Mouse (Mus musculus): ENCODE data around the gene BC107364. TPM values are rescaled to one million over a fixed set of nuclear protein-coding genes. Genes with fewer than 3 reads are reported as not detected.
A peak's percentile ranks its signal among the peaks of the same experiment; 100 is the strongest.
"Not testable (repeated sequence)": the region's sequence is repeated elsewhere in the genome, so short reads cannot be mapped to it uniquely, and the experiment has no call there.

BC107364 gene
- polyA plus RNA-seq, 1 experiment from 2014 or later: not detected

DNA sequence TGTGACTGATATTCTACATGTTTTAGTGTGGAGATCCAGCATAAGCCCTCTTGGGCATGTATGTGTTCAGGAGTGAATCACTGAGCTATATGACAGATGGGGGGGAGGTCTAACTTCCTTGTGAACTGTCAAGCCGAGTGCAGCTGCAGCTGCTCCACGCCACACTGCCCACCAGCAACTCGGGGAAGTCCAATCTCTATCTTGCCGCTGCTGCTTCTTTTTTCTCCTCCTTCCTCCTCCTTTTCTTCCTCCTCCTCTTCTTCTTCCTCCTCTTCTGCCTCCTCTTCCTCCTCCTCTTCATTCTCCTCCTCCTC, 22.3 kb downstream of the BC107364 start:
- Histone ChIP-seq H3K4me3 (no peak overlapping the region), H3K4me2 (replicated peaks) (no peak overlapping the region), H3K36me3 (no peaks in the 10 kb centered on the region), H3K27me3 (replicated peaks) (0 out of 2 replicates have a peak, but pooled peaks cover 2% of the 10 kb centered on the region), H3K4me1 (no peaks in the 10 kb centered on the region), H3K9ac (no peak overlapping the region), H3K9me3 (no peaks in the 10 kb centered on the region), H3K27ac (no peak overlapping the region)
- 74% methylated on average over 4 of the region's 4 CpGs for WGBS
- ATAC-seq (ENCODE audit: low FRiP score, low read depth): no peak

DNA sequence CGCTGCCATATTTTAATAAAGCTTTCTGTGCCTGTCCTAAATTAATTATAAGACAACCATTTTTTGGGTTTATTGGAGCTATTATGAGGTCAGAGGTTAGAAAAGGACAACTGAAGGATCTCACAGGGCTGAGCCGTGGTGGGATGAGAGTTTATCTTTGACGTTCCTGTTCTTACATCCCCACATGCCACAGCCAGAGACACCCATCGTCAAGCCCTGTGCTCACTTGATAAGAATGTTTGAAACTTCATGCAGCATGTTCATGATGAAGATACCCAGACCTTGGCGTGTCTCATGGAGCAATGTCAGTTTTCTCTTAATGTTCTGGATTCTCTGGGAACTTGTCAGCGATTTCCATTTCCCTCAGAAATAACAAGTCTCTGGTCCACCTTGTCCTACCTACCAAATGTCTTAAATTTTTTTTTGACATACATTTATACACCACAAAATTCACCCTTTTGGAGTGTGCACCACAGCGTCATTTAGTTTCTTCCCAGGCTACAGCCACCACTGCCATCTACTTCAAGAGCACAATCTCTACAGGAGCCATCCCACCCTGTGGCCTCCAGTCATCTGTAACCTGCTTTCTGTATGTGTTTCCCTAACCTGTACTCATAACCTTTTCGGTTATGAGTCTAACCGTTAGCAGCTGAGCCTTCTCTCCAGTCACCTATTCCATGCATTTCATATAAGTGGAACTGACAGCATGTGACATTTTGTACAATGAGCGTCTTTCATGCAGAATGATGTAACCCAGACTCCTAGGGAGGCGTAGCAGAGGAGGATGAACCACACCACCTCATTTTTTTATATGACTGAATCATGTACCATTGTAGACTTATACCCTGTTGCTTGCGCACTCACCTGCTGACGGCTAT, 22.9 kb downstream of the BC107364 start:
- Histone ChIP-seq H3K4me2 (replicated peaks) (no peak overlapping the region), H3K9me3 (no peaks in the 10 kb centered on the region), H3K27ac (no peak overlapping the region), H3K4me3 (no peak overlapping the region), H3K27me3 (replicated peaks) (0 out of 2 replicates have a peak, but pooled peaks cover 2% of the 10 kb centered on the region), H3K36me3 (no peaks in the 10 kb centered on the region), H3K4me1 (no peaks in the 10 kb centered on the region), H3K9ac (no peak overlapping the region)
- WGBS: 88% methylated on average over 13 of the region's 13 CpGs
- no peak for ATAC-seq (ENCODE audit: low FRiP score, low read depth)

DNA sequence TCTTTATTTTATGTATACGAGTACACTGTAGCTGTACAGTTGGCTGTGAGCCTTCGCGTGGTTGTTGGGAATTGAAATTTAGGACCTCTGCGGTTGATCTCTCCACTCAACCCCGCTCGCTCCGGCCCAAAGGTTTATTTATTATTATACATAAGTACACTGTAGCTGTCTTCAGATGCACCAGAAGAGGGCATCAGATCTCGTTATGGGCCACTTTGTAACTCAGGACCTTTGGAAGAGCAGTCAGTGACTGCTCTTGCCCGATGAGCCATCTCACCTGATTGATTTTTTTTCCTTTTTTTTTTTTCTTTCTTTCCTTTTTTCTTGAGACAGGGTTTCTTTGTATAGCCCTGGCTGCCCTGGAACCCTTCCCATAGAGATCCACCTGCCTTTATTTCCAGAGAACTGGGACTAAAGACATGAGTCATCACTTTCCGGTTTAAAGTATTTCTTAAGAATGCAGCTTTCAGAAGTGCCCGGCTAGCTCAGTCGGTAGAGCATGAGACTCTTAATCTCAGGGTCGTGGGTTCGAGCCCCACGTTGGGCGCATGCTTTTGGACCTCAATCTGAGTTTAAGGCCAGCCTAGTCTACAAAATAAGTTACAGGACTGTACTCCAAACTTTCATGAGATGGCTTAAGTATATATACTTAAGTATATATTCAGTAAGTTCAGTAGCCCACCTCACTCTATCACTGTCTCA, 24.2 kb downstream of the BC107364 start:
- Histone ChIP-seq H3K4me2 (replicated peaks) (peak overlapping the region; percentile 21; the same call in 1 of the 2 replicates), H3K27me3 (replicated peaks) (0 out of 2 replicates have a peak, but pooled peaks cover 2% of the 10 kb centered on the region)

GRCm38 (mm10) chr3:96427311-96427710, 24.8 kb downstream of the BC107364 start:
- Histone ChIP-seq H3K4me1 (no peaks in the 10 kb centered on the region), H3K4me2 (replicated peaks) (peak overlapping the region; percentile 21; the same call in 1 of the 2 replicates), H3K36me3 (no peaks in the 10 kb centered on the region), H3K27me3 (replicated peaks) (0 out of 2 replicates have a peak, but pooled peaks cover 2% of the 10 kb centered on the region), H3K9ac (no peak overlapping the region), H3K9me3 (no peaks in the 10 kb centered on the region), H3K4me3 (no peak overlapping the region), H3K27ac (no peak overlapping the region)
- 12% methylated on average over 4 of the region's 4 CpGs for WGBS
- no peak for ATAC-seq (ENCODE audit: low FRiP score, low read depth)

More for the DNA sequence above, 24.2 kb downstream of the BC107364 start:
- Histone ChIP-seq H3K4me3 (no peak overlapping the region), H3K4me1 (no peaks in the 10 kb centered on the region), H3K9ac (no peak overlapping the region), H3K36me3 (no peaks in the 10 kb centered on the region), H3K9me3 (no peaks in the 10 kb centered on the region), H3K27ac (no peak overlapping the region)
- ATAC-seq (ENCODE audit: low FRiP score, low read depth): no peak
- WGBS: 6% methylated on average over 16 of the region's 16 CpGs

- Histone ChIP-seq H3K4me1 (no peaks in the 10 kb centered on the region), H3K4me2 (replicated peaks) (no peak overlapping the region), H3K27me3 (replicated peaks) (0 out of 2 replicates have a peak, but pooled peaks cover 2% of the 10 kb centered on the region), H3K9me3 (no peaks in the 10 kb centered on the region), H3K9ac (no peak overlapping the region), H3K27ac (no peak overlapping the region), H3K36me3 (no peaks in the 10 kb centered on the region), H3K4me3 (no peak overlapping the region)
- 79% methylated on average over 4 of the region's 4 CpGs for WGBS
- ATAC-seq (ENCODE audit: low FRiP score, low read depth): no peak
These were observed 25.8 kb downstream of the BC107364 start for GRCm38 (mm10) chr3:96426268-96426667.

DNA sequence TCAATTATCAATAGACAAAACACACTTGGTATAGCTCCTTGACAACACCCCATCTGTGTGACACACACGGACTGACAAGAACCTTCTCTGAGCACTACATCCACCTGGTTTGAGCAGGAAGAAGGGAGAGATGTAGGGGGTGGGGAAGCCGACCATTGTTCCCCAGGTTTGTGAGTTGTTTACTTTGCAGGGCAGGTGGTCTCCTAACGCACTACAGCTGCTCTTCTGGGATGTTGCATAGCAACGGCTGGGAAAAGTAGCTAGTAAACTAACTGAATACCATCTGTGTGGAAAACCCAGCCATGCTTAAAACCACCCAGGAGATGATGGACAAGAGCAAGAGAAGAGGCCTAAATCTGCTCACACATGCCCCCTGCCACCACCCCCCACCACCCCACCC, 27.7 kb downstream of the BC107364 start:
- not testable (repeated sequence) for H3K9ac ChIP-seq; H3K4me3 ChIP-seq; H3K36me3 ChIP-seq; H3K4me1 ChIP-seq; H3K9me3 ChIP-seq; H3K4me2 ChIP-seq (replicated peaks); H3K27me3 ChIP-seq (replicated peaks); H3K27ac ChIP-seq
- peak; percentile 37; the same call in 1 of the 2 replicates for ATAC-seq (ENCODE audit: low FRiP score, low read depth)
- WGBS: 10% methylated on average over 4 of the region's 4 CpGs

DNA sequence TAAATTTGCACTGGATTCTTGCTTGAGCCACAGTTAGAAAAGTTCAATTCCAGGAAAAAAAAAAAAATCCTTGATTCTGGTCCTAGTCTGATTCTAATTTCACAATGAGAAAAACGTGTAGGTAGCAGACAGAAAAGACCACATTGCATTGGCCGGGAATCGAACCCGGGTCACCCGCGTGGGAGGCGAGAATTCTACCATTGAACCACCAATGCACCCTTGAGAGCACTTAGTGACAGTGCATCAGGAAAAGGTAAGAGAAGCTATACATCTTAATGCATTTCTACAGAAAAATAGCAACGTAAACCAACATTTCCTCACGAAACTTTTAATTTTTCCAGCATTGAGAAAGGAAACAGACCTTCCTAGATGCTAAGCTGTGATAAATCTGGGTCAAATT, 28.2 kb downstream of the BC107364 start:
- no peak overlapping the region for H3K27ac ChIP-seq
- no peaks in the 10 kb centered on the region for H3K27me3 ChIP-seq (replicated peaks)
- 16% methylated on average over 9 of the region's 9 CpGs for WGBS
- no peaks in the 10 kb centered on the region for H3K9me3 ChIP-seq
- H3K4me1 ChIP-seq: no peaks in the 10 kb centered on the region
- H3K9ac ChIP-seq: no peak overlapping the region
- H3K4me2 ChIP-seq (replicated peaks): no peak overlapping the region
- H3K4me3 ChIP-seq: no peak overlapping the region
- H3K36me3 ChIP-seq: no peaks in the 10 kb centered on the region
- ATAC-seq (ENCODE audit: low FRiP score, low read depth): no peak

DNA sequence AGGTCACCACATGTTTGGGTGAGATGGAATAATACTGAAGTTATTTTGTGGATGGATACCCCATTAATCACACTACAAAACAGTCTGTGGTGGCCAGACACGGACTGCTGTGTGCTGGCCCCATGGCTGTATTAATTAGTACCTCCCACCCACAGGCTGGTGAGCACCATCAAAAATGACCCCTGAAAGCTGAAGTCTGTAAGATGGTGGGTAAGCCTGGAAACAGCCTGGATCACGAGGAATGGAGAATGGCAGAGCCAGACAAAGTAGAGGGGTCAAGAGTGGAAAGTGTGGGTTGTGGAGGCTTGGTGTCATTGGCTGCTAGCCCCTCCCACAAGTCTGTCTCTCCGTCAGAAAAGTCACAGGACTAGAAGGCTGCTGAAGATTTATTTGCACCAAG, 31.3 kb downstream of the BC107364 start:
- Histone ChIP-seq H3K27me3 (replicated peaks) (no peaks in the 10 kb centered on the region), H3K9me3 (no peaks in the 10 kb centered on the region), H3K4me1 (no peaks in the 10 kb centered on the region), H3K27ac (no peak overlapping the region), H3K4me2 (replicated peaks) (no peak overlapping the region), H3K4me3 (no peak overlapping the region), H3K36me3 (no peaks in the 10 kb centered on the region), H3K9ac (no peak overlapping the region)
- WGBS: 42% methylated on average over 3 of the region's 3 CpGs
- ATAC-seq (ENCODE audit: low FRiP score, low read depth): no peak

DNA sequence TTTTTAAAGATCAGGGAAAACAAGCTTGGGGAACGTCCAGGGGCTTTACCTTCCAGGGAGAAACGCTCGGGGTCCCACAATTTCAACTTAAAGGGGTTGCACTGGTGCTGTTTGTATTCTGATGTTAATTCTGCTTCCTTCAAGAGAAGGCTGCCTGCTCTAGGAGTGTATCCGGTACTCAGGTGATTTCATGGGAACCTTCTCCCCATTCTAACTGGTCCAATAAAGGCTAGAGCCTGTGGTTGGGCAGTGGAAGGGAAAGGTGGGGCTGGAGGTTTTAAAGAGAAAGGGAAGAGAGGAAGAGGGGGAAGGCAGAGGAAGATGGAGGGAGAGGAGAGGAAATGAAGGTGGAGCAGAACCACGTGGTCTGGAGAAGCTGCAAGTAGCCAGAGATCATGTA, 33.2 kb downstream of the BC107364 start:
- not testable (repeated sequence) for ATAC-seq (ENCODE audit: low FRiP score, low read depth); H3K36me3 ChIP-seq; H3K27me3 ChIP-seq (replicated peaks); H3K4me2 ChIP-seq (replicated peaks); H3K4me1 ChIP-seq; H3K9ac ChIP-seq; H3K4me3 ChIP-seq; H3K27ac ChIP-seq; H3K9me3 ChIP-seq
- 67% methylated on average over 5 of the region's 5 CpGs for WGBS

- Histone ChIP-seq H3K27ac (no peak overlapping the region), H3K4me1 (no peaks in the 10 kb centered on the region; the same call in 1 of the 2 replicates), H3K27me3 (replicated peaks) (no peaks in the 10 kb centered on the region), H3K9me3 (no peaks in the 10 kb centered on the region), H3K4me3 (no peak overlapping the region), H3K4me2 (replicated peaks) (no peak overlapping the region), H3K9ac (no peak overlapping the region), H3K36me3 (no peaks in the 10 kb centered on the region)
- WGBS: 70% methylated on average over 7 of the region's 7 CpGs
- ATAC-seq (ENCODE audit: low FRiP score, low read depth): no peak
These were observed 34.0 kb downstream of the BC107364 start for GRCm38 (mm10) chr3:96417850-96418815.

DNA sequence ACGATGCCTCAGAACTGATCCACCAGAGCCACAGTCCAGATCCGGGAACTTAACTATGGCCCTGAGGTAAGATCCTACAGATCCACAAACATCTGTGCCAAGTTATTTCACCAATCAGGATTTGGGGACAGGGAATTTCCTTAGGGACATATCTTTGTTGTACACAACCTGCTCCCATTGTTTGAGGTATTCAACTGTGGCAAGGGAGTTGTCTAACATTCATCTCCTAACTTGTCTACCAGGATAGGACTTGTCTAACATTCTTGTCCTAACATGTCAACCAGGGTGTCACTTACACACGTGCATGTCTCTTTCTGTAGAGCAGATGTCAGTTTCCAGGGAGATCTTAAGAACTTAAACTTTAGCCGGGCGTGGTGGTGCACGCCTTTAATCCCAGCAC, 35.5 kb downstream of the BC107364 start:
- ATAC-seq (ENCODE audit: low FRiP score, low read depth): no peak
- Histone ChIP-seq H3K4me2 (replicated peaks) (no peak overlapping the region), H3K9me3 (no peaks in the 10 kb centered on the region), H3K4me1 (no peaks in the 10 kb centered on the region; the same call in 1 of the 2 replicates), H3K4me3 (no peak overlapping the region), H3K36me3 (no peaks in the 10 kb centered on the region), H3K27ac (no peak overlapping the region), H3K27me3 (replicated peaks) (no peaks in the 10 kb centered on the region), H3K9ac (no peak overlapping the region)
- WGBS: 96% methylated on average over 6 of the region's 6 CpGs

- Histone ChIP-seq H3K9ac (no peak overlapping the region), H3K27ac (no peak overlapping the region), H3K4me2 (replicated peaks) (no peak overlapping the region), H3K4me1 (no peaks in the 10 kb centered on the region; the same call in 1 of the 2 replicates), H3K36me3 (no peaks in the 10 kb centered on the region), H3K9me3 (no peaks in the 10 kb centered on the region), H3K4me3 (no peak overlapping the region), H3K27me3 (replicated peaks) (peaks cover 3% of the 10 kb centered on the region)
- WGBS: 89% methylated on average over 2 of the region's 2 CpGs
- no peak for ATAC-seq (ENCODE audit: low FRiP score, low read depth)
These were observed 36.0 kb downstream of the BC107364 start for GRCm38 (mm10) chr3:96416056-96416455.
